Comparison of ENCODE assay signal across 17 mouse cellular contexts in the genomic region with DNA sequence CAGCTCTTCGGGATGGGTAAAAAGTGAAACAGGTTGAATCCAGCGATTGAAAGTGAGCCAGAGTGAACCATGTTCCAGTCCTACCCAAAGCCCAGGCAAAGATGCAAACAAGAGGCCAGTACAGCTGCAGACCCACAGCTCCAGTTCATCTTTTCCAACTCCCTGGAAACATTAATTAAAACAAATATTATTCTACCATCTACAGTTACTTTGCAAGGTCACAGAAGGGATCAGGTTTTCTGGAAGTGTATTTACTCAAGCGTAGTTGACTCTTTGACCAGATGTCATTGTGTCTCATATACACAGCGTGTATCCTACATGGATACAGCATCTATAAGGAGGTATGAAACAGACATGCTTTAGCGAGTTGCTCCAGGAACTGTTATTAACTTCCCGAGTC.
"Had no signal": no experiment of that assay in that cellular context is flagged by ENCODE, and none has a peak within 500 bp of the region (broad histone marks: within the 10 kb centered on the region; RNA-seq: fewer than 3 reads in every experiment).

No protein-coding gene starts in this region.

- ATAC-seq: intestine, embryonic 16.5 days; midbrain, embryonic 16.5 days had no signal

- H3K27ac ChIP-seq: limb, embryonic 12.5 days; limb, embryonic 15.5 days; liver, embryonic 14.5 days; lung, embryonic 15.5 days; midbrain, embryonic 12.5 days had no signal

- H3K4me3 ChIP-seq: limb, embryonic 12.5 days; limb, embryonic 15.5 days; lung, embryonic 15.5 days; megakaryocyte, embryonic 14.5 days; midbrain, embryonic 12.5 days had no signal

- H3K4me2 ChIP-seq: limb, embryonic 12.5 days; limb, embryonic 15.5 days; liver, embryonic 11.5 days; lung, embryonic 15.5 days; midbrain, embryonic 12.5 days had no signal

- H3K9ac ChIP-seq: limb, embryonic 12.5 days; limb, embryonic 15.5 days; liver, embryonic 14.5 days; lung, embryonic 15.5 days; midbrain, embryonic 12.5 days had no signal

- DNase-seq: kidney, postnatal 14 days; kidney, postnatal 4 days; left cerebral cortex, postnatal 4 days; lung, adult 18-20 months; lung, postnatal 10 days; lung, postnatal 36 days; thymus, adult 18-20 months; thymus, postnatal 36 days had no signal

- H3K9me3 ChIP-seq: limb, embryonic 12.5 days; limb, embryonic 15.5 days; lung, embryonic 15.5 days; megakaryocyte, embryonic 14.5 days; midbrain, embryonic 12.5 days had no signal

- H3K36me3 ChIP-seq: limb, embryonic 12.5 days; limb, embryonic 15.5 days; lung, embryonic 15.5 days; midbrain, embryonic 12.5 days had no signal

- H3K4me1 ChIP-seq: limb, embryonic 12.5 days; megakaryocyte, embryonic 14.5 days; midbrain, embryonic 12.5 days had no signal

- H3K27me3 ChIP-seq: limb, embryonic 12.5 days; limb, embryonic 15.5 days; lung, embryonic 15.5 days; megakaryocyte, embryonic 14.5 days; midbrain, embryonic 12.5 days had no signal
